Mouse (Mus musculus): ENCODE data around the gene Gm20388. TPM values are rescaled to one million over a fixed set of nuclear protein-coding genes. Genes with fewer than 3 reads are reported as not detected.

Gene Gm20388
- polyA plus RNA-seq, 1 experiment: 10.6 TPM

GRCm38 (mm10) chr8:122427607-122428006 lies 2517.0 kb downstream of the Gm20388 start:
- WGBS: 83% methylated on average over 7 of the region's 7 CpGs
- TF ChIP-seq CTCF (IDR thresholded peaks at IDR 0.05; ENCODE audit: control insufficient read depth, insufficient read depth, low read length): no peak
- TF ChIP-seq POLR2A (IDR thresholded peaks at IDR 0.05; ENCODE audit: borderline replicate concordance, control insufficient read depth, low read depth, low read length): no peak
- H3K4me1 ChIP-seq (ENCODE audit: control insufficient read depth, insufficient read depth, low read length): peaks cover 5% of the 10 kb centered on the region; the same call in 1 of the 2 replicates
- no peak overlapping the region for H3K4me3 ChIP-seq (replicated peaks; ENCODE audit: control insufficient read depth, low read depth, low read length)
- H3K27ac ChIP-seq (ENCODE audit: control insufficient read depth, insufficient read depth, low read depth, low read length, poor library complexity): peak overlapping the region; percentile 37; the same call in 1 of the 2 replicates

- TF ChIP-seq CTCF (IDR thresholded peaks at IDR 0.05; ENCODE audit: control insufficient read depth, insufficient read depth, low read length) (no peak), POLR2A (IDR thresholded peaks at IDR 0.05; ENCODE audit: borderline replicate concordance, control insufficient read depth, low read depth, low read length) (no peak)
- 35% methylated on average over 9 of the region's 9 CpGs for WGBS
- Histone ChIP-seq H3K4me1 (ENCODE audit: control insufficient read depth, insufficient read depth, low read length) (peaks cover 5% of the 10 kb centered on the region; the same call in 1 of the 2 replicates), H3K27ac (ENCODE audit: control insufficient read depth, insufficient read depth, low read depth, low read length, poor library complexity) (peak overlapping the region; percentile 63), H3K4me3 (replicated peaks; ENCODE audit: control insufficient read depth, low read depth, low read length) (no peak overlapping the region)
Observed at GRCm38 (mm10) chr8:122428163-122428562, 2517.5 kb downstream of the Gm20388 start.

GRCm38 (mm10) chr8:122430058-122430636 lies 2519.5 kb downstream of the Gm20388 start:
- 10% methylated on average over 10 of the region's 10 CpGs for WGBS
- H3K4me1 ChIP-seq (ENCODE audit: control insufficient read depth, insufficient read depth, low read length): peaks cover 5% of the 10 kb centered on the region; the same call in 1 of the 2 replicates
- peak; percentile 20; the same call in 1 of the 2 replicates for TF ChIP-seq CTCF (IDR thresholded peaks at IDR 0.05; ENCODE audit: control insufficient read depth, insufficient read depth, low read length)
- peak; percentile 66 for TF ChIP-seq POLR2A (IDR thresholded peaks at IDR 0.05; ENCODE audit: borderline replicate concordance, control insufficient read depth, low read depth, low read length)
- peak overlapping the region; percentile 95 for H3K27ac ChIP-seq (ENCODE audit: control insufficient read depth, insufficient read depth, low read depth, low read length, poor library complexity)
- peak overlapping the region; percentile 28 for H3K4me3 ChIP-seq (replicated peaks; ENCODE audit: control insufficient read depth, low read depth, low read length)

- 33% methylated on average over 3 of the region's 3 CpGs for WGBS
- TF ChIP-seq POLR2A (IDR thresholded peaks at IDR 0.05; ENCODE audit: borderline replicate concordance, control insufficient read depth, low read depth, low read length) (no peak), CTCF (IDR thresholded peaks at IDR 0.05; ENCODE audit: control insufficient read depth, insufficient read depth, low read length) (no peak)
- peaks cover 5% of the 10 kb centered on the region; the same call in 1 of the 2 replicates for H3K4me1 ChIP-seq (ENCODE audit: control insufficient read depth, insufficient read depth, low read length)
- H3K27ac ChIP-seq (ENCODE audit: control insufficient read depth, insufficient read depth, low read depth, low read length, poor library complexity): peak overlapping the region; percentile 95
- peak overlapping the region; percentile 33 for H3K4me3 ChIP-seq (replicated peaks; ENCODE audit: control insufficient read depth, low read depth, low read length)
Observed at GRCm38 (mm10) chr8:122430646-122431045, 2520.0 kb downstream of the Gm20388 start.

GRCm38 (mm10) chr8:122431694-122432442 lies 2521.2 kb downstream of the Gm20388 start:
- TF ChIP-seq CTCF (IDR thresholded peaks at IDR 0.05; ENCODE audit: control insufficient read depth, insufficient read depth, low read length): no peak
- no peak for TF ChIP-seq POLR2A (IDR thresholded peaks at IDR 0.05; ENCODE audit: borderline replicate concordance, control insufficient read depth, low read depth, low read length)
- Histone ChIP-seq H3K4me1 (ENCODE audit: control insufficient read depth, insufficient read depth, low read length) (peaks cover 8% of the 10 kb centered on the region; the same call in 1 of the 2 replicates), H3K27ac (ENCODE audit: control insufficient read depth, insufficient read depth, low read depth, low read length, poor library complexity) (peak overlapping the region; percentile 98), H3K4me3 (replicated peaks; ENCODE audit: control insufficient read depth, low read depth, low read length) (peak overlapping the region; percentile 90)
- WGBS: 7% methylated on average over 18 of the region's 18 CpGs

DNA sequence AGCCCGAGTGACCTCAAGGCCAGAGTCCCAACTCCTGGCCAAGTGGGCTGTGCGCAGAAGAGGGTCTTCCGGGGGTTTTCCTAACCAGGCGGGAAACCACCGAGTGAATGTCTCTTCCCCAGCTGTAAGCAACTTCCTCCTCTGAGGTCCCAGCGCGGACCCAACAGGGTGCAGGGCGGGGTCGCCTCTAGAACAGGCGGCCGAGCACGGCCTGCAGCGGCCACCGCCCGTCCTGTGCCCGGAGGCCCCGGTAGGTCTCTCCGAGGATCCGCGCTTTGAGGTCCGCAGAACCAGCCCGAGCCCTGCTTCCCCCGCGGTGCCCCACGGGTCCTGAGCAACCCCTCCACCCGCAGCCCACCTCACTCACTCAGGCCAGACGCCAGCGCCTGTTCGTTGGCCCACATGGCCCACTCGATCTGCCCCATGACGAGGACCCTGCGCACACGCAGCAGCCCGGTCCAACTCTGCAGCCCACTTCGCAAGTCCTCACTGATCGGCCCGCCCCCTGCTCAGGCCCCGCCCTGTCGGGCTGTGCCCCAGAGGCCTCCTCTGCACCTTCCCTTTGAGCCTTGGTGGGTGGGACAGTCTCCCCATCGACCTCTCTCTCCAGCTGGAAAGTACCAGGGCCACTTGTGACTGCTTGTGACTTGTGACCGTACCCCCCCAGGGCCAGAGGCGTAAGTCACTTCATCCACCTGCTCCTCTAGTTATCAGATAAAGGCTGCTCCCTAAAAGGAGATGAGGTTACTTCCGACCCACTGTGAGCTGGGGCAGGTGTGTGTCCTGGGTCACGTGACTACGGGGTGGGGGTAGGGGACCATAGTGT lies 2522.0 kb downstream of the Gm20388 start, which contains the start of gene Cyba:
Gene Cyba (minus strand): TSS at position 488 of the 826 bp plus-strand sequence.
- H3K4me3 ChIP-seq (replicated peaks; ENCODE audit: control insufficient read depth, low read depth, low read length): peak within 1 kb of the TSS; percentile 90
- 1% methylated on average over 45 of the region's 45 CpGs for WGBS
- peak within 1 kb of the TSS; percentile 98 for H3K27ac ChIP-seq (ENCODE audit: control insufficient read depth, insufficient read depth, low read depth, low read length, poor library complexity)
- peaks cover 11% of the 10 kb centered on the region; the same call in 1 of the 2 replicates for H3K4me1 ChIP-seq (ENCODE audit: control insufficient read depth, insufficient read depth, low read length)
- TF ChIP-seq CTCF (IDR thresholded peaks at IDR 0.05; ENCODE audit: control insufficient read depth, insufficient read depth, low read length) (no peak; the same call in 1 of the 2 replicates), POLR2A (IDR thresholded peaks at IDR 0.05; ENCODE audit: borderline replicate concordance, control insufficient read depth, low read depth, low read length) (peak; percentile 90)

DNA sequence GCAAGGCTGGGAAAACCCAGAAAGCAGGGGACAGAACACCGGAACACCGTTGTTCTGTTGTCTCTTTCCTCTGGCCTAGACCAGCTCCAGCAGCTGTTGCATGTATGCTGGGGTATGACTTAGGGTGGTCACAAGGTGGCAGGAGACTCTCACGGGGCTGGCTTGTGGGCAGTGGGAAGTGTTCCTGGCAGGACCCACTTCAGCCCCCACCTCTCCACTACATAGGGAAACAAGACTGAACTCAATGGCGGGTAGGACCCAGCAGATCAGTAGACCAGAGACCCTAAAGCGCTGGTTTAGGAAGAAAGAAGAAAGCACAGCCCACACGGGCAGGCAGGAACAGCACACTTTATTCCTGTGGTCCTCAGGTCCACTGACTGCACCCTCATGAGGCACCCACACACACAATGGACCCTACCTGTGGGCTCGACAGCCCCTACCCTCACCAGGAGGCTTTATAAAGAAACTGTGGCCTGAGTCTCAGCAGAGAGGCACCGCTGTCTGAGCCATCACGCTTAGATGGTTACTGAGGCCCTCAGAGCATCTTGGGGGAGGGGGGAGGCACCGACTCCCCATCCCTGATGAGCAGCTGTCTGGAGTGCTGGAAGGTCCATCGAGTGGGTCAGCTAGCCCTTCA lies 2522.7 kb downstream of the Gm20388 start:
- peaks cover 10% of the 10 kb centered on the region; the same call in 1 of the 2 replicates for H3K4me1 ChIP-seq (ENCODE audit: control insufficient read depth, insufficient read depth, low read length)
- H3K27ac ChIP-seq (ENCODE audit: control insufficient read depth, insufficient read depth, low read depth, low read length, poor library complexity): peak overlapping the region; percentile 98
- H3K4me3 ChIP-seq (replicated peaks; ENCODE audit: control insufficient read depth, low read depth, low read length): peak overlapping the region; percentile 90
- TF ChIP-seq CTCF (IDR thresholded peaks at IDR 0.05; ENCODE audit: control insufficient read depth, insufficient read depth, low read length) (peak; percentile 57), POLR2A (IDR thresholded peaks at IDR 0.05; ENCODE audit: borderline replicate concordance, control insufficient read depth, low read depth, low read length) (no peak)
- 47% methylated on average over 11 of the region's 11 CpGs for WGBS

Data from bone marrow, adult 2 months (tissue).